Mouse (Mus musculus) G1E-ER4 (cell line): ENCODE results near the gene Swsap1. TPM values are rescaled to one million over a fixed set of nuclear protein-coding genes. Genes with fewer than 3 reads are reported as not detected.

Experiments used
- GATA1 ChIP-seq: IDR thresholded peaks from one replicate; pipeline ENCODE4 v1.8.0; 2012; ENCODE audit warnings: low read length, inconsistent platforms
- polyA plus RNA-seq: library from polyadenylated mRNA; stranded (reverse); fragments of >175 nt; gene quantifications from 2 replicates; pipeline ENCODE4 v1.2.3, GENCODE M21; 2012

Swsap1 gene
- polyA plus RNA-seq, 1 experiment, result 19.9 TPM

GRCm38 (mm10) chr9:21929208-21929607, 26.3 kb upstream of the Swsap1 start:
- TF ChIP-seq GATA1, result no peak

- TF ChIP-seq GATA1, result no peak
Observed at GRCm38 (mm10) chr9:21932006-21932405, 23.5 kb upstream of the Swsap1 start.

GRCm38 (mm10) chr9:21932445-21933137, 23.0 kb upstream of the Swsap1 start:
- no peak for TF ChIP-seq GATA1

- no peak for TF ChIP-seq GATA1
Observed at GRCm38 (mm10) chr9:21934021-21934420, 21.5 kb upstream of the Swsap1 start.

- no peak for TF ChIP-seq GATA1
Observed at GRCm38 (mm10) chr9:21935466-21936131, 20.0 kb upstream of the Swsap1 start.

GRCm38 (mm10) chr9:21936692-21937570, 18.6 kb upstream of the Swsap1 start, which contains the start of gene Plppr2:
Gene Plppr2, plus strand, starts transcription at chr9:21937033.
- TF ChIP-seq GATA1, result no peak

- no peak for TF ChIP-seq GATA1
Observed at GRCm38 (mm10) chr9:21937711-21938175, 17.8 kb upstream of the Swsap1 start.

- no peak for TF ChIP-seq GATA1
Observed at GRCm38 (mm10) chr9:21938234-21938855, 17.2 kb upstream of the Swsap1 start.

- TF ChIP-seq GATA1, result no peak
Observed at GRCm38 (mm10) chr9:21943046-21943445, 12.5 kb upstream of the Swsap1 start.

- no peak for TF ChIP-seq GATA1
Observed at GRCm38 (mm10) chr9:21943638-21944037, 11.9 kb upstream of the Swsap1 start.

- no peak for TF ChIP-seq GATA1
Observed at GRCm38 (mm10) chr9:21944267-21944666, 11.3 kb upstream of the Swsap1 start.

GRCm38 (mm10) chr9:21947540-21948130, 7.9 kb upstream of the Swsap1 start:
- TF ChIP-seq GATA1, result no peak

- no peak for TF ChIP-seq GATA1
Observed at GRCm38 (mm10) chr9:21948146-21948545, 7.4 kb upstream of the Swsap1 start.

GRCm38 (mm10) chr9:21948790-21949189, 6.8 kb upstream of the Swsap1 start:
- no peak for TF ChIP-seq GATA1

- TF ChIP-seq GATA1, result no peak
Observed at GRCm38 (mm10) chr9:21950322-21950721, 5.2 kb upstream of the Swsap1 start.

- no peak for TF ChIP-seq GATA1
Observed at GRCm38 (mm10) chr9:21951977-21952376, 3.6 kb upstream of the Swsap1 start.
